Mouse (Mus musculus): ENCODE measurements at regions not wholly inside any gene's neighbourhood (a gene's known extent, or its start where the extent isn't known, plus 50 kb on each side); places are given as distances from the start of the nearest gene placed in this dataset.

- H3K9ac ChIP-seq (ENCODE audit: control insufficient read depth, low read depth, low read length, poor library complexity, severe bottlenecking) = no peak overlapping the region
- no peaks in the 10 kb centered on the region for H3K36me3 ChIP-seq (ENCODE audit: control insufficient read depth in 1 of 2, insufficient read depth in 2 of 2, low read length in 2 of 2)
- H3K4me3 ChIP-seq (ENCODE audit: control insufficient read depth in 1 of 2, insufficient read depth in 1 of 2, low read depth in 2 of 2, low read length in 2 of 2) = no peak overlapping the region
- TF ChIP-seq POLR2AphosphoS2 (IDR thresholded peaks at IDR 0.05; ENCODE audit: low read length) (no peak), ZNF384 (IDR thresholded peaks at IDR 0.05; ENCODE audit: low read depth, low read length) (no peak), POLR2AphosphoS5 (IDR thresholded peaks at IDR 0.05; ENCODE audit: borderline replicate concordance, low read depth, low read length) (no peak), MYB (IDR thresholded peaks at IDR 0.05; ENCODE audit: low read depth, low read length) (no peak), KAT2A (conservative IDR thresholded peaks at IDR 0.05; ENCODE audit: low read depth, low read length) (no peak), SMC3 (IDR thresholded peaks at IDR 0.05; ENCODE audit: low read depth, low read length) (no peak), NELFE (IDR thresholded peaks at IDR 0.05; ENCODE audit: low read depth, low read length) (no peak), MAFK (IDR thresholded peaks at IDR 0.05; ENCODE audit: borderline replicate concordance, low read depth, low read length) (no peak), MAZ (IDR thresholded peaks at IDR 0.05; ENCODE audit: low read depth, low read length) (no peak), ZC3H11A (IDR thresholded peaks at IDR 0.05; ENCODE audit: low read depth, low read length) (no peak), BHLHE40 (IDR thresholded peaks at IDR 0.05; ENCODE audit: borderline replicate concordance, low read depth, low read length) (no peak)
- no peak for DNase-seq (ENCODE audit: low read depth, low spot score)
- H3K27ac ChIP-seq (ENCODE audit: control insufficient read depth, low read depth, low read length) = no peak overlapping the region
- no peaks in the 10 kb centered on the region for H3K79me2 ChIP-seq (ENCODE audit: control insufficient read depth, insufficient read depth, low read length, poor library complexity)
- no peaks in the 10 kb centered on the region for H3K27me3 ChIP-seq (ENCODE audit: control insufficient read depth in 1 of 2, insufficient read depth in 2 of 2, low read length in 2 of 2)
- H3K4me1 ChIP-seq (ENCODE audit: control insufficient read depth in 1 of 2, insufficient read depth in 2 of 2, low read length in 2 of 2) = no peaks in the 10 kb centered on the region
- no peaks in the 10 kb centered on the region for H3K9me3 ChIP-seq (replicated peaks; ENCODE audit: insufficient read depth, low read length)
These were observed 223.2 kb upstream of the Actbl2 start for GRCm38 (mm10) chr13:111031633-111032032.

- TF ChIP-seq KAT2A (conservative IDR thresholded peaks at IDR 0.05; ENCODE audit: low read depth, low read length) (no peak), GABPA (IDR thresholded peaks at IDR 0.05; ENCODE audit: low read depth, low read length) (no peak), USF2 (IDR thresholded peaks at IDR 0.05; ENCODE audit: borderline replicate concordance in 1 of 2, insufficient read depth in 1 of 2, low read depth in 1 of 2, low read length in 2 of 2) (no peak), CHD1 (IDR thresholded peaks at IDR 0.05; ENCODE audit: low read depth, low read length) (no peak), MYC (IDR thresholded peaks at IDR 0.05; ENCODE audit: low read depth, low read length) (no peak), JUND (IDR thresholded peaks at IDR 0.05; ENCODE audit: low read depth, low read length) (no peak), UBTF (IDR thresholded peaks at IDR 0.05; ENCODE audit: borderline replicate concordance, insufficient read depth, low read depth, low read length) (no peak), POLR2AphosphoS5 (IDR thresholded peaks at IDR 0.05; ENCODE audit: borderline replicate concordance, low read depth, low read length) (no peak), MEF2A (IDR thresholded peaks at IDR 0.05; ENCODE audit: extremely low read depth, insufficient replicate concordance, low read depth, low read length, poor library complexity, severe bottlenecking) (no peak), ZKSCAN1 (IDR thresholded peaks at IDR 0.05; ENCODE audit: low read depth, low read length) (no peak), MYB (IDR thresholded peaks at IDR 0.05; ENCODE audit: low read depth, low read length) (no peak), POLR2AphosphoS2 (IDR thresholded peaks at IDR 0.05; ENCODE audit: low read length) (no peak), NELFE (IDR thresholded peaks at IDR 0.05; ENCODE audit: low read depth, low read length) (no peak)
- no peak overlapping the region for H3K9ac ChIP-seq (ENCODE audit: control insufficient read depth, low read depth, low read length, poor library complexity, severe bottlenecking)
- H3K4me1 ChIP-seq (ENCODE audit: control insufficient read depth in 1 of 2, insufficient read depth in 2 of 2, low read length in 2 of 2) = no peaks in the 10 kb centered on the region
- no peak overlapping the region for H3K4me3 ChIP-seq (ENCODE audit: control insufficient read depth in 1 of 2, insufficient read depth in 1 of 2, low read depth in 2 of 2, low read length in 2 of 2)
- H3K79me2 ChIP-seq (ENCODE audit: control insufficient read depth, insufficient read depth, low read length, poor library complexity) = no peaks in the 10 kb centered on the region
- H3K36me3 ChIP-seq (ENCODE audit: control insufficient read depth in 1 of 2, insufficient read depth in 2 of 2, low read length in 2 of 2) = no peaks in the 10 kb centered on the region
- no peaks in the 10 kb centered on the region for H3K27me3 ChIP-seq (ENCODE audit: control insufficient read depth in 1 of 2, insufficient read depth in 2 of 2, low read length in 2 of 2)
- no peaks in the 10 kb centered on the region for H3K9me3 ChIP-seq (replicated peaks; ENCODE audit: insufficient read depth, low read length)
- no peak for DNase-seq (ENCODE audit: low read depth, low spot score)
- H3K27ac ChIP-seq (ENCODE audit: control insufficient read depth, low read depth, low read length) = no peak overlapping the region
These were observed 211.2 kb upstream of the Actbl2 start for GRCm38 (mm10) chr13:111043637-111044036.
